Mouse (Mus musculus) G1E (cell line): ENCODE data around the gene Nacc1. TPM values are rescaled to one million over a fixed set of nuclear protein-coding genes. Genes with fewer than 3 reads are reported as not detected.
"Not testable (repeated sequence)": the region's sequence is repeated elsewhere in the genome, so short reads cannot be mapped to it uniquely, and the experiment has no call there.

ENCODE experiments used
- ATAC-seq: 2 replicates; pipeline ENCODE4 v1.8.0; 2016; ENCODE audit warnings: mild to moderate bottlenecking; ENCODE audit not compliant: insufficient number of reproducible peaks, poor library complexity, low FRiP score, severe bottlenecking; ENCODE audit errors: extremely low read depth
- DNase-seq: peaks from one replicate; pipeline ENCODE4 v3.0.0; 2012; ENCODE audit warnings: low spot score
- H3K27me3 ChIP-seq: 2 replicates; pipeline ENCODE4 v1.6.1; 2012; ENCODE audit warnings: mild to moderate bottlenecking, low read length, inconsistent platforms; ENCODE audit not compliant: insufficient read depth
- H3K36me3 ChIP-seq: replicated peaks from 2 replicates; pipeline ENCODE3; 2012; ENCODE audit warnings: mild to moderate bottlenecking, inconsistent platforms
- H3K4me1 ChIP-seq: 2 replicates; pipeline ENCODE4 v1.6.1; 2012; ENCODE audit warnings: low read depth, low read length, inconsistent platforms, mixed read lengths; ENCODE audit not compliant: insufficient read depth
- H3K4me3 ChIP-seq: 2 replicates; pipeline ENCODE4 v1.5.1; 2012; ENCODE audit warnings: low read depth, mild to moderate bottlenecking, inconsistent platforms, low read length, moderate library complexity, mixed read lengths
- H3K9me3 ChIP-seq: replicated peaks from 2 replicates; pipeline ENCODE4 v1.6.1; 2012; ENCODE audit warnings: inconsistent platforms
- CTCF ChIP-seq: IDR thresholded peaks from 2 replicates; pipeline ENCODE4 v1.5.1; 2012; ENCODE audit warnings: low read depth, low read length, inconsistent platforms, mixed read lengths
- GATA1 ChIP-seq: IDR thresholded peaks from 2 replicates; pipeline ENCODE4 v1.6.1; 2012; ENCODE audit warnings: borderline replicate concordance, low read length, inconsistent platforms, mixed read lengths
- GATA2 ChIP-seq: IDR thresholded peaks from 2 replicates; pipeline ENCODE4 v1.6.1; 2012; ENCODE audit warnings: low read depth, low read length, inconsistent platforms, borderline replicate concordance
- POLR2AphosphoS5 ChIP-seq: IDR thresholded peaks from 2 replicates; pipeline ENCODE4 v1.6.1; 2012; ENCODE audit warnings: low read depth, low read length, inconsistent platforms; ENCODE audit not compliant: insufficient replicate concordance
- TAL1 ChIP-seq: conservative IDR thresholded peaks from 2 replicates; pipeline ENCODE4 v1.6.1; 2012; ENCODE audit warnings: low read depth, low read length, inconsistent platforms, mixed read lengths
- polyA plus RNA-seq: library from polyadenylated mRNA; stranded (reverse); fragments of >175 nt; gene quantifications from 2 replicates; pipeline ENCODE4 v1.2.3, GENCODE M21; 2012
- total RNA-seq, 2 experiments: library from RNA; stranded (forward) in 1 of 2; stranded (reverse) in 1 of 2; fragments of 200-1000 nt in 1 of 2; fragments of >200 nt in 1 of 2; fragmentation: Nextera tagmentation in 1 of 2; gene quantifications; 2 replicates each; pipeline ENCODE4 v1.2.3; 2014 to 2017

Gene Nacc1
- total and polyA plus RNA-seq, 3 experiments: 48.1 to 207 (median 125) TPM

GRCm38 (mm10) chr8:84633841-84634584, 53.6 kb downstream of the Nacc1 start:
- Histone ChIP-seq H3K27me3 (peaks cover 63% of the 10 kb centered on the region), H3K36me3 (no peaks in the 10 kb centered on the region), H3K4me1 (peaks cover 23% of the 10 kb centered on the region), H3K9me3 (no peaks in the 10 kb centered on the region), H3K4me3 (no peak overlapping the region)
- ATAC-seq (no peak), DNase-seq (no peak)
- TF ChIP-seq POLR2AphosphoS5 (no peak), GATA2 (no peak), TAL1 (no peak), CTCF (no peak), GATA1 (no peak)

GRCm38 (mm10) chr8:84631813-84632212, 55.8 kb downstream of the Nacc1 start:
- DNase-seq (no peak), ATAC-seq (no peak)
- Histone ChIP-seq H3K27me3 (peaks cover 49% of the 10 kb centered on the region), H3K4me3 (no peak overlapping the region), H3K4me1 (peaks cover 15% of the 10 kb centered on the region), H3K9me3 (no peaks in the 10 kb centered on the region), H3K36me3 (no peaks in the 10 kb centered on the region)
- TF ChIP-seq POLR2AphosphoS5: no peak
- TF ChIP-seq CTCF: no peak
- no peak for TF ChIP-seq GATA2
- TF ChIP-seq TAL1: no peak
- no peak for TF ChIP-seq GATA1

DNA sequence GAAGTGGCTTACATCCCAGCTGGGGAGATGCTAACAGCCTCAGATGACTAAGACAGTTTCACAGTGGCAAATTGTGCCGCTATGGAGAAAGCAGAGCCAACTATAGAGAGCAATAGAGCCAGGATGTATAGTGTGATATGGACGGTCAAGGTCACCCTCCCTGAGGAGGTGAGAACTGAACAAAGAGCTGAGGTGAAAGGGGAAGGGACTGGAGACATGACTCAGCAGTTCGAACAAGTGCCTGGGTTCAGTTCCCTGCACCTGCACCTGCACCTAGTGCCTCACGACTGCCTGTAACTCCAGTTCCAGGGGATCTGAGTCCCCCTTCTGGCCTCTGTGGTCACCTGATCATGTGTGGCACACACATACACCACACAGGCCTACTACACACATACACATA, 57.5 kb downstream of the Nacc1 start:
- no peak for TF ChIP-seq POLR2AphosphoS5
- no peak for TF ChIP-seq GATA1
- TF ChIP-seq CTCF: no peak
- no peak for TF ChIP-seq GATA2
- TF ChIP-seq TAL1: no peak

GRCm38 (mm10) chr8:84629586-84629985, 58.1 kb downstream of the Nacc1 start:
- DNase-seq (no peak), ATAC-seq (no peak)
- H3K9me3 ChIP-seq: no peaks in the 10 kb centered on the region
- TF ChIP-seq TAL1 (no peak), CTCF (no peak), POLR2AphosphoS5 (no peak), GATA2 (no peak), GATA1 (no peak)
- no peaks in the 10 kb centered on the region for H3K36me3 ChIP-seq
- peaks cover 10% of the 10 kb centered on the region for H3K4me1 ChIP-seq
- H3K27me3 ChIP-seq: peaks cover 30% of the 10 kb centered on the region
- H3K4me3 ChIP-seq: no peak overlapping the region

More for the DNA sequence above, 57.5 kb downstream of the Nacc1 start:
- Histone ChIP-seq H3K9me3 (no peaks in the 10 kb centered on the region), H3K4me1 (peaks cover 15% of the 10 kb centered on the region), H3K4me3 (no peak overlapping the region), H3K36me3 (no peaks in the 10 kb centered on the region), H3K27me3 (peaks cover 34% of the 10 kb centered on the region)
- DNase-seq: no peak
- ATAC-seq: no peak

DNA sequence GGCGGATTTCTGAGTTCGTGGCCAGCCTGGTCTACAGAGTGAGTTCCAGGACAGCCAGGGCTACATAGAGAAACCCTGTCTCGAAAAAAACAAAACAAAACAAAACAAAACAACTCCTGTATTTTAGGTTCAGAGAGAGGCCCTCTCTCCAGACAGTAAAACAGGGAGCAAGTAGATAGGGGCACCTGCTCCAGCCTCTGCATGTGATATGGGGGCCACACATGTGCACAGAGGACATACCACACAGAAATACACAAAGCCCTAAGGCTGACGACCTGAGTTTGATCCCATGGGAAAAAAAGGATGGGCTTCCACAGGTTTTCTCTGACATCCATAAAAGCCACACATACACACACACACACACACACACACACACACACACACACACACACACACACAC, 64.2 kb downstream of the Nacc1 start:
- not testable (repeated sequence) for H3K4me3 ChIP-seq, ATAC-seq, DNase-seq

DNA sequence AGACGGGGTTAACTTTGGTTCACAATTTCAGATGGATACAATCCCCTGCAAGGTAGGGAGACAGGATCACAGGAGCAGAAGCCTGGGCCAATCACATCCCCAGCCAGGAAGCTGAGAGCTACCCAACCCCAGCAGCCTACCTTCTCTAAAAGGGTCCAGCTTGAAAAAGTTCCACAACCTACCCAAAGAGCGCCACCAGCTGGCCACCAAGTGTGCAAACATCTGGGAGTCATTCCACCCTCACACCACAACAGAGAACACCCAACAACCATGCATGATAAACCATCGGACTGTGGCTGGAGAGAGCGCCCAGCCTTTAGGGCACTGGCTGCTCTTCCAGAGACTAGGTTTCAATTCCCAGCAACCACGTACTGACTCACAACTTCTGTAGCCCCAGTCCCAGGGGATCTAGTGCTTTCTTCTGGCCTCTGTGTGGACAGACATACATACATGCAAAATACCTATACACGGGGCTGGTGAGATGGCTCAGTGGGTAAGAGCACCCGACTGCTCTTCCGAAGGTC, 66.5 kb downstream of the Nacc1 start:
- Histone ChIP-seq H3K27me3 (peaks cover 37% of the 10 kb centered on the region), H3K4me1 (no peaks in the 10 kb centered on the region), H3K4me3 (no peak overlapping the region), H3K36me3 (no peaks in the 10 kb centered on the region), H3K9me3 (no peaks in the 10 kb centered on the region)
- TF ChIP-seq CTCF (no peak), GATA1 (no peak), TAL1 (no peak), GATA2 (no peak), POLR2AphosphoS5 (no peak)
- no peak for ATAC-seq
- no peak for DNase-seq

More for the DNA sequence above, 64.2 kb downstream of the Nacc1 start:
- not testable (repeated sequence) for H3K36me3 ChIP-seq, H3K9me3 ChIP-seq, H3K4me1 ChIP-seq
- peaks cover 25% of the 10 kb centered on the region for H3K27me3 ChIP-seq

Other genes with a start within 250 kb of the Nacc1 start
- 60.5 and 64.9 TPM in 2 replicates for gene Ier2, start 25.0 kb downstream of the Nacc1 start, total RNA-seq (2014; fragmentation: Nextera tagmentation)
- 43.1 and 48.5 TPM in 2 replicates for gene Ier2, start 25.0 kb downstream of the Nacc1 start, total RNA-seq (2017)
- gene Ier2, start 25.0 kb downstream of the Nacc1 start, polyA plus RNA-seq: 112 and 119 TPM in 2 replicates
- 63.3 and 64.9 TPM in 2 replicates for gene Trmt1, start 1.6 kb downstream of the Nacc1 start, total RNA-seq (2014; fragmentation: Nextera tagmentation)
- gene Trmt1, start 1.6 kb downstream of the Nacc1 start, total RNA-seq (2017): 68.2 and 96.4 TPM in 2 replicates
- gene Trmt1, start 1.6 kb downstream of the Nacc1 start, polyA plus RNA-seq: 244 and 260 TPM in 2 replicates
- 136 and 138 TPM in 2 replicates for gene Lyl1, start 13.6 kb upstream of the Nacc1 start, total RNA-seq (2014; fragmentation: Nextera tagmentation)
- 81.2 and 95.6 TPM in 2 replicates for gene Lyl1, start 13.6 kb upstream of the Nacc1 start, total RNA-seq (2017)
- 550 and 561 TPM in 2 replicates for gene Lyl1, start 13.6 kb upstream of the Nacc1 start, polyA plus RNA-seq
- 39.9 and 54.3 TPM in 2 replicates for gene G430095P16Rik, start 35.1 kb upstream of the Nacc1 start, total RNA-seq (2014; fragmentation: Nextera tagmentation)
- gene G430095P16Rik, start 35.1 kb upstream of the Nacc1 start, total RNA-seq (2017): 11.0 and 11.3 TPM in 2 replicates
- gene G430095P16Rik, start 35.1 kb upstream of the Nacc1 start, polyA plus RNA-seq: 35.2 and 42.7 TPM in 2 replicates
- gene Nfix, start 112.5 kb upstream of the Nacc1 start, total RNA-seq (2014; fragmentation: Nextera tagmentation): 30.0 and 34.0 TPM in 2 replicates
- 2.7 and 4.3 TPM in 2 replicates for gene Nfix, start 112.5 kb upstream of the Nacc1 start, total RNA-seq (2017)
- 14.3 and 16.2 TPM in 2 replicates for gene Nfix, start 112.5 kb upstream of the Nacc1 start, polyA plus RNA-seq
- gene Dand5, start 135.0 kb upstream of the Nacc1 start, total RNA-seq (2014; fragmentation: Nextera tagmentation): 7.1 and 7.7 TPM in 2 replicates
- gene Dand5, start 135.0 kb upstream of the Nacc1 start, total RNA-seq (2017): 1.8 and 2.2 TPM in 2 replicates
- 1.4 and 2.1 TPM in 2 replicates for gene Dand5, start 135.0 kb upstream of the Nacc1 start, polyA plus RNA-seq
- gene Gadd45gip1, start 143.7 kb upstream of the Nacc1 start, total RNA-seq (2014; fragmentation: Nextera tagmentation): 10.0 and 13.0 TPM in 2 replicates
- gene Gadd45gip1, start 143.7 kb upstream of the Nacc1 start, total RNA-seq (2017): 20.4 and 20.9 TPM in 2 replicates
- 79.7 and 93.0 TPM in 2 replicates for gene Gadd45gip1, start 143.7 kb upstream of the Nacc1 start, polyA plus RNA-seq
- 116 and 121 TPM in 2 replicates for gene Rad23a, start 152.8 kb upstream of the Nacc1 start, total RNA-seq (2014; fragmentation: Nextera tagmentation)
- 38.7 and 39.2 TPM in 2 replicates for gene Rad23a, start 152.8 kb upstream of the Nacc1 start, total RNA-seq (2017)
- gene Rad23a, start 152.8 kb upstream of the Nacc1 start, polyA plus RNA-seq: 414 and 672 TPM in 2 replicates
- 406 and 435 TPM in 2 replicates for gene Calr, start 159.1 kb upstream of the Nacc1 start, total RNA-seq (2014; fragmentation: Nextera tagmentation)
- 831 and 954 TPM in 2 replicates for gene Calr, start 159.1 kb upstream of the Nacc1 start, total RNA-seq (2017)
- gene Calr, start 159.1 kb upstream of the Nacc1 start, polyA plus RNA-seq: 248 and 253 TPM in 2 replicates
- 35.3 and 39.6 TPM in 2 replicates for gene Farsa, start 169.1 kb upstream of the Nacc1 start, total RNA-seq (2014; fragmentation: Nextera tagmentation)
- gene Farsa, start 169.1 kb upstream of the Nacc1 start, total RNA-seq (2017): 182 and 203 TPM in 2 replicates
- 138 and 152 TPM in 2 replicates for gene Farsa, start 169.1 kb upstream of the Nacc1 start, polyA plus RNA-seq
- 370 and 371 TPM in 2 replicates for gene Syce2, start 184.2 kb upstream of the Nacc1 start, total RNA-seq (2014; fragmentation: Nextera tagmentation)
- 319 and 358 TPM in 2 replicates for gene Syce2, start 184.2 kb upstream of the Nacc1 start, total RNA-seq (2017)
- 261 and 336 TPM in 2 replicates for gene Syce2, start 184.2 kb upstream of the Nacc1 start, polyA plus RNA-seq
- gene Gcdh, start 206.1 kb upstream of the Nacc1 start, total RNA-seq (2014; fragmentation: Nextera tagmentation): 17.7 and 26.6 TPM in 2 replicates
- gene Gcdh, start 206.1 kb upstream of the Nacc1 start, total RNA-seq (2017): 35.2 and 45.8 TPM in 2 replicates
- gene Gcdh, start 206.1 kb upstream of the Nacc1 start, polyA plus RNA-seq: 66.4 and 69.8 TPM in 2 replicates
- gene Klf1, start 214.1 kb upstream of the Nacc1 start, total RNA-seq (2014; fragmentation: Nextera tagmentation): 69.9 and 75.0 TPM in 2 replicates
- gene Klf1, start 214.1 kb upstream of the Nacc1 start, total RNA-seq (2017): 51.5 and 56.1 TPM in 2 replicates
- 193 and 253 TPM in 2 replicates for gene Klf1, start 214.1 kb upstream of the Nacc1 start, polyA plus RNA-seq
- 116 and 118 TPM in 2 replicates for gene Dnase2a, start 220.7 kb upstream of the Nacc1 start, total RNA-seq (2014; fragmentation: Nextera tagmentation)
- 147 and 170 TPM in 2 replicates for gene Dnase2a, start 220.7 kb upstream of the Nacc1 start, total RNA-seq (2017)
- gene Dnase2a, start 220.7 kb upstream of the Nacc1 start, polyA plus RNA-seq: 40.2 and 75.0 TPM in 2 replicates
- not detected in 2 replicates for gene Mast1, start 249.5 kb upstream of the Nacc1 start, total RNA-seq (2014; fragmentation: Nextera tagmentation)
- 0.23 and 0.27 TPM in 2 replicates for gene Mast1, start 249.5 kb upstream of the Nacc1 start, total RNA-seq (2017)
- gene Mast1, start 249.5 kb upstream of the Nacc1 start, polyA plus RNA-seq: 0.16 and 0.25 TPM in 2 replicates